Mouse (Mus musculus) mature B cell (primary cell): Measurements from ENCODE around the gene Psmc2.

Experiments
- in situ Hi-C: fragments of 300-500 bp; cut with MboI; formaldehyde crosslinking; loops from 2 replicates; pipeline ENCODE4 v1.14.3; 2019

The Psmc2 gene

GRCm38 (mm10) chr5:21804837-21805236 lies 19.8 kb downstream of the Psmc2 start:
- in situ Hi-C loops, result no loop called here

GRCm38 (mm10) chr5:21810924-21811323 lies 25.8 kb downstream of the Psmc2 start:
- in situ Hi-C loops, result no loop called here

- in situ Hi-C loops, result no loop called here
Observed at GRCm38 (mm10) chr5:21813994-21814393, 28.9 kb downstream of the Psmc2 start.

- in situ Hi-C loops, result no loop called here
Observed at GRCm38 (mm10) chr5:21826370-21826769, 41.3 kb downstream of the Psmc2 start.

GRCm38 (mm10) chr5:21827643-21828042 lies 42.6 kb downstream of the Psmc2 start:
- in situ Hi-C loops, result no loop called here

GRCm38 (mm10) chr5:21828855-21829254 lies 43.8 kb downstream of the Psmc2 start:
- in situ Hi-C loops, result no loop called here

- in situ Hi-C loops, result no loop called here
Observed at GRCm38 (mm10) chr5:21831761-21832160, 46.7 kb downstream of the Psmc2 start.

GRCm38 (mm10) chr5:21844676-21845075 lies 59.6 kb downstream of the Psmc2 start:
- in situ Hi-C loops, result no loop called here

- in situ Hi-C loops, result no loop called here
Observed at GRCm38 (mm10) chr5:21846616-21847290, 61.7 kb downstream of the Psmc2 start.

- in situ Hi-C loops, result no loop called here
Observed at GRCm38 (mm10) chr5:21847438-21847837, 62.4 kb downstream of the Psmc2 start.

GRCm38 (mm10) chr5:21851679-21852340 lies 66.7 kb downstream of the Psmc2 start:
- in situ Hi-C loops, result no loop called here
